Mouse (Mus musculus) adrenal gland, postnatal 10 days (tissue): ENCODE measurements at regions not wholly inside any gene's neighbourhood (a gene's known extent, or its start where the extent isn't known, plus 50 kb on each side); places are given as distances from the start of the nearest gene placed in this dataset.
A peak's percentile ranks its signal among the peaks of the same experiment; 100 is the strongest.

ENCODE experiments used
- DNase-seq: peaks from one replicate; pipeline ENCODE4 v3.0.0; 2021; ENCODE audit warnings: mixed read lengths

GRCm38 (mm10) chr11:41852813-41853212, 147.8 kb downstream of the Gabrg2 start:
- DNase-seq = no peak

DNA sequence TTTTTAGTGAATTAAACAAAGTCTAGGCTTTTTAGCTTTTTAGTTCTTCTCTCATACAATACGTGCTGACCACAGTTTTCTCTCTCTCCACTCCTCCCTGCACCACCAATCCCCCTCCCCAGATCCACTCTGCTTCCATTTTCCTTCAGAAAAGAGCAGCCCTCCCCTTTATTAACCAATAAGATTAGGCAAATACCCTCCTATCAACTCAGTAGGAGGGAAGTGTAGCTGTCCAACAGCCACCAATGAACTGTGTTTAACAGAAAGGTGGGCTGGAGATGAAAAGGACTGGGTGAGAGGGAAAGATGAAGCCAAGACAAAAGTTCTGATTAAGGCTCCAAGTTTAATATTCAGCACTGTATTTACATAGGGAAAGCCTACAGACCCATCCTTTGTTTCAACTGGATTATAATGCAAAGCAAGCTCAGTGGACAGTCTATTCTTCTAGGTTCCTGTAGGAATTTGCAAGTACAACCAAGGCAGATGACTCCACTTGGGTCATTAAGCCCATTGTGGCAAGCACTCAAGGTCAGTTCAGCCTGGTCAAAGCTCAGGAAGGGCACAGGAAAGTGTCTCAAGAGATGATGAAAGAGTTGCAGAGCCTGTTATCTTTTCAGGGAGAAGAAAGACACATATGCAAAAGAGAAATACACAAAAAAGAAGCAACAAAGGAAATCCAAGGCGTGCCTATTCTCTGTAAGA, 174.5 kb downstream of the Gabrg2 start:
- no peak for DNase-seq

DNA sequence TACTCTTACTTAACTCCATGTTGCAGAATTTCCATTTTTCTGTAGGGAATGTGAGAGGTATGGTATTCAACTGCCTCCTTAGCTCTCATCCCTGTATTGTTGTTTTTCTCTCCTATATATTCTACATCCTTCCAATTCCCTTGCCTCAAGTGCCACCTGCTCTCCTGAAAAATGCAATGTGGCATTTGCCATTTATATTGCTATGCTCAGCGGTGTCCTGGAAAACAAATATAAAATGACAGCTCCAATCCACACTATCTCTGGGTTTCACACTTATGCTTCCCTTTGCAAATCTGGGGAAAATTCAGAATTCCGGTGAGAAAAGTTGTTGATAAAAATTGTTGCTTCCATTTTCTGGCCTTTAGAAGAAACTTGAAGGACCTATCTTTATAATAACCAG, 182.6 kb downstream of the Gabrg2 start:
- no peak for DNase-seq

- no peak for DNase-seq
Observed at GRCm38 (mm10) chr11:41812996-41813395, 187.7 kb downstream of the Gabrg2 start.

DNA sequence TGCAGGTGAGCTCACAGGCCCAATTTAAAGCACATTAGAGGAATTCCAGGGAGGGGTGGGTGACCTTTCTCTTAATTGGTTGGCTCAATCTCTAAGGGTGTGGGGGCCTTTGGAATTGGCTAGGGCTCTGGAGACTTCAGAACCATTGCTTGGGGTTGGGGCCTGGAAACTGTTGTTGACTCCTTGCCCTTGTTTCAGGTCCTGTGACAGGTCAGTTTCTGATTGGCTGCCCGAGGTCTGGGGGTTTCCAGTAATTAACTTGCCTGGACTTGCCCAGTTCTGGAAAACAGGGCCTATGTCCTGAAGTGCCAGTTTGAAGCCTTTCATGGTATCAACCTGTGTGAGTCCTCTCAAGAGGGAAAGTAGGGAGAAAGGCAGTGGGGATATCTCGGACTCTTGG, 191.8 kb downstream of the Gabrg2 start:
- no peak for DNase-seq

DNA sequence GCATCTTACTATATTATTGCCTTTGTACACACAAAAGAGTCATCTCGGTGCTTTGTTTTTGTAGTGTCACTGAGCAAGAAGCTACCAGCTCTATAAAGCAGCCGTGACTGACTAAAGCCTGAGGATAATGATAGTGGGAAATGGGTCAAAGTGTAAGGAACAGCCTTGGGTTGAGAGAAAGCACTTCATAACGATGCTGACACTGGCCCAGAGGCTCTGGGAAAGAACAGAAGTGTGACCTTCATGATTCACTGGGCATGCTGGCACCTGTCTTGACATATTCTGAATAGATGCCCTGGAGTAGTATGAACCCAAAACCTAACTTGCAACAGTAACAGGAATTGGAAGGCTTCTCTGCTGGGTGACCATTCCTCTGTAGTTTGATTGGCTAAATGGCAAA, 208.5 kb downstream of the Gabrg2 start:
- peak; percentile 23 for DNase-seq
